Mouse (Mus musculus) thymus, postnatal 0 days (tissue): ENCODE results near the gene U2af1. TPM values are rescaled to one million over a fixed set of nuclear protein-coding genes. Genes with fewer than 3 reads are reported as not detected.
"Not testable (repeated sequence)": the region's sequence is repeated elsewhere in the genome, so short reads cannot be mapped to it uniquely, and the experiment has no call there.

Source experiments
- DNase-seq: peaks from one replicate; pipeline ENCODE4 v3.0.0-alpha.2; 2015; ENCODE audit warnings: low spot score
- polyA plus RNA-seq: library from polyadenylated mRNA; unstranded; fragments of >200 nt; fragmentation: Nextera tagmentation; extraction: Ambion mirVana; gene quantifications from 2 replicates; pipeline ENCODE4 v1.2.1, GENCODE M21; 2015

Gene U2af1
- polyA plus RNA-seq: 361 and 388 TPM in 2 replicates

DNA sequence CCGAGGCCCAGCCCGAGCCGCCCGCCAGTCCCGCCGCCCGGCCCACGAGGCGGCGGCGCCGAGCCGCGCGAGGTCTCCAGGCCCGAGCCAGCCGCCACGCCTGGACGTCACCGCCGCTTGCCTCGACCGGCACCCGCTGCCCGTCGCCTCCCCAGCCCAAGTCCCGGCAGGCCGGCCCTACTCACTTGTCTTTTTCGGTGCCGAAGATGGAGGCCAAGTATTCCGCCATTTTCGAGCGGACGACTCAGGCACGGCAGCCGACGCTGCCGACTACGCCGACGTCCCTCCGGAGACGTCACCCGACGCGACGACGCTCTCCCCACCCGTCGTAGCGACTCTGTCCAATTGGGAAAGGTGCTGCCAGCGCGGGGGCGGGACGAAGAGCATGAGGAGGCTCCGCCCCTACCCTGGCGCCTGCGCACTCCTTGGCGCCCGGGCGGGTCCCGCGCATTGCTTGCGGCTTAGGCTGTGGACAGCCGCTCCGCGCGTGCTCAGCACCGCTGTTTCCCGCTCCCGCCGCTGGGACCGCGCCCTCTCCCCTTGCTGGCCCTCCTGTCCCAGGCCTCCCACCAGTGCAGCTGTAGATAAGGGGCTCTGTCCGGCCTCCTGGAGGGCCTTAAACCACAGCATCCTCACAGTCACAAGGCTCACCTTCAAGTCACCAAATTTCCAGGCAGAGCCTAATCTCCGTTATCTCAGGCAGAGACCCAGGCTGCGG is at the start of gene U2af1:
Gene U2af1, minus strand, starts transcription at position 425 of the 718 bp plus-strand sequence.
- DNase-seq: peak; percentile 98

DNA sequence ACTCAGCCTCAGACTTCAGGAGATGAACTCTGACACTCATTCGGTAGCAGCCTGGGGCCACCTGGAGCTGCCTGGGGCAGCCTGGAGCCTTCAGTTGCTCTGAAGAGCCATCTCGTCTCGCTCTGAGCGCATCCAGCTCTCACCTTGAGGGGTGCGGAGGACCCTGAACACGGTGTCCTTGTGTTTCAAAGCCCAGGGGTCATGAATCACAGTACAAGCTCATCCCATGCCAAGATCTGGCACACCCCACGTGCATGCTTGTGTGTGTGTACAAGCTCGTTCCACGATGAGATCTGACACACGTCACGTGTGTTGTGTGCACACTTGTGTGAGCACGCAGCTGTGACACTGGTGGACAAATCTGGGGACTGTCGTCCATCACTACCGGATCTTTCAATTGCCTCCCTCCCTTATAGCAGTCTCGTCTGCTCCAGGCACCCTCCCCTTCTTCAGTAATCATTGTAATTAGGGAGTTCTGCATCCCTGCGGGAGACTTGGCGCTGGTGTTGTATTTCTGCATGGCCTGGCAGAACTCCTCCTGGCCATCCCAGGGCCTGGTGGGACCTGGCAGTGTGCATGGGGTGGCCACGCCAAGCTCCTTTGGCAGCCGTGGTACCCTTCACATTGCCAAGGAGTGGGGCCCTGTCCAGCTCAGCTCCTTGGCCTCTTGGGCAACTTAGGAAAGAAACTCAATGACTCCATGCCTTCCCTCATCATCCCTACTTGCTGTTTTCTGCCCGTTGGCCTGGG is 46.8 kb upstream of the U2af1 start:
- DNase-seq: no peak

DNA sequence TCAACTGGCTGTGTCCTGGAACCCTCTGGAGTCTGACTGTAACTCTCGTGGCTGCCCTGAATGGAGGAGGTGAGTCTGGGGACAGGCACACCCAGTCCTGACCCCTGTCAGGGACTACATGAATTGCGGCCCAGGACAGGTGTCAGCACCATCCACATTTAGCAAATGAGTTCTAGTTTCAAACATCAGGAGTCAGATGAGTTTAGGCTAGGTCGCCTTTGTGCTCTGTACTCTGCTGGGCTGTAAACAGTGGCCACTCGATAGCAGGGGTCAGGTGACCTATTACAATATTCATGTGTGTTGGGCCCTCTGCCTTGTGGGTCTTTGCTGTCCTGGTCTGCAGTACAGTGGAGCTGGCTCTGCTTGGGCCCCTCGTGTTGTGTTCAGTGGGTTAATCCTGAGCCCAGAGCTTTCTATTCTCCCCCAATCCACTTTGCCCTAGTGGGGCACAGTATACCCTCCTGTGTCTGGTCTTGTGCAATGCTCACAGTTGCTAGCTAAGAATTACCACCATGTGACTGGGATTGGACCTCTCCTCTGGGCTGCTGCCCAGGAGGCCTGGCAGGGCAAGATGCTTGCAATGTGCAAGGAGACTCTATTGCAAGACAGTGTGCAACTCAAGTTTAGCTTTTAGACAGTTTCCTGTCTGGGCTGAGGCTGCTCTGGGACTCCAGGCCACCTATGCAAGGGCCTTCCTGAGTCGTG is 44.7 kb upstream of the U2af1 start:
- no peak for DNase-seq

DNA sequence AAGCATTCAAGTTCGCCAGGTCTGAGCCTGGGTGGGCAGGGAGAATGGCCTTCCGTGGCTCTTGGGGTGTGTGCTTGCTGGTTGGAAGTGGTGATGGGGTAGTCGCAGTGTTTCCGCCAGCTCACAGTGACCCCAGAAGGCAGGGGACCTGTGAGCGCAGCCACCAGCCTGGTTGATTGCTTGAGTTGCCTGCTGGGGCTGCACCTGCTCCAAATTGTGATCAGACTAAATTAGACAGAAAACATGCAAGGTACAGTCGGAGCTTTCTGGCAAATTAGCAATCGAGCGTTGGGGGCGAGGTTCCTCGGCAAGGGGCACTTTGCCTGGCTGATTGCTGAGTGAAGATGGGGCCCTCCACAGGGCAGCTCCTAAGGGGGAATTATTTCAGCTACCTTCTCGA is 39.7 kb upstream of the U2af1 start:
- no peak for DNase-seq

DNA sequence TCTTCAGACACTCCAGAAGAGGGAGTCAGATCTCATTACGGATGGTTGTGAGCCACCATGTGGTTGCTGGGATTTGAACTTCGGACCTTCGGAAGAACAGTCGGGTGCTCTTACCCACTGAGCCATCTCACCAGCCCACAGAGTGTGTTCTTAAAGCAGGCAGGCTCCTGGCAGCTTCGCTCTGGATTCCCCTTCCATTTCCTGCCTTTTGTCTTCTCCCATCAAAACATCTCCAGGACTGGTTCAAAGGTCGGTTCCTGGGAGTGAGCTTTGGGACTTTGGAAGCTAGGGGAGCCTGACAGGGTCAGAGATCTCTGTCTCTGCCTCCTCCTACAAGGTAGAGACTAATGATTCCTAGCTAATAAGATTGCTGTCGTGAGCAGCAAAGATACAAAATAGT is 36.7 kb upstream of the U2af1 start:
- not testable (repeated sequence) for DNase-seq

DNA sequence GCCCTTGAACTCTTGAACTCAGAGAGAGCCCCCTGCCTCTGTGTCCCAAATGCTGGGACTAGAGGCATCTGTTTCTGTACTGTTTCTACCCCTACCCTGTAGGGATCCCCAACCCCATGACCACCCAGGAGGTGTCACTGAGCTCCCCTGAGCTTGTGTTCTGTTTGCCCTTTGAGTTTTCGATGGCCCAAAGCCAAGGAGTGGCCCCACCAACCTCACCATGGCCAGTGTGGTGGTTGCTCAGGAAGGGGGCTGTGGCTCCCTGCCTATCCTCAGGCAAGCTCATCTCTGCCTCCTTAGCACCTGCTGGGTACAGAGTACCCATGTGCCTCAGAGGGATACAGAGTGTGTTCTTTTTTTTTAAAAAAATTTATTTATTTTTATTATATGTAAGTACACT is 36.3 kb upstream of the U2af1 start:
- DNase-seq: no peak

DNA sequence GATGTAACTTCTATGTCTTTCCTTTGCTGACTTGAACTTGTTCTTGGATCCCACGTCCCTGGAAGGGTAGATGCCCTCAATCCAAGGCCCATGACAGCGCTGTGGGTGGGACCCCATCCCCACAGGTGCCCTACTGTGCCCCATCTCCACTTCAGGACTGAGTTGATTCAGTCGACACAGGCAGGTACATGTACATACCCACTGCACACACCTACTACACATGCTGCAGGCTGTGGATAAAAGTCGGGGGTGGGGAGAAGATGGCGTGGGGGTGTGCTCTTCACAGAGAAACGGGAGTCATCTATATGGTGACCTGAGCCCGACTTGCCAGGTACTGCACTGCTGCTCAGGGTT is 35.3 kb upstream of the U2af1 start:
- no peak for DNase-seq

DNA sequence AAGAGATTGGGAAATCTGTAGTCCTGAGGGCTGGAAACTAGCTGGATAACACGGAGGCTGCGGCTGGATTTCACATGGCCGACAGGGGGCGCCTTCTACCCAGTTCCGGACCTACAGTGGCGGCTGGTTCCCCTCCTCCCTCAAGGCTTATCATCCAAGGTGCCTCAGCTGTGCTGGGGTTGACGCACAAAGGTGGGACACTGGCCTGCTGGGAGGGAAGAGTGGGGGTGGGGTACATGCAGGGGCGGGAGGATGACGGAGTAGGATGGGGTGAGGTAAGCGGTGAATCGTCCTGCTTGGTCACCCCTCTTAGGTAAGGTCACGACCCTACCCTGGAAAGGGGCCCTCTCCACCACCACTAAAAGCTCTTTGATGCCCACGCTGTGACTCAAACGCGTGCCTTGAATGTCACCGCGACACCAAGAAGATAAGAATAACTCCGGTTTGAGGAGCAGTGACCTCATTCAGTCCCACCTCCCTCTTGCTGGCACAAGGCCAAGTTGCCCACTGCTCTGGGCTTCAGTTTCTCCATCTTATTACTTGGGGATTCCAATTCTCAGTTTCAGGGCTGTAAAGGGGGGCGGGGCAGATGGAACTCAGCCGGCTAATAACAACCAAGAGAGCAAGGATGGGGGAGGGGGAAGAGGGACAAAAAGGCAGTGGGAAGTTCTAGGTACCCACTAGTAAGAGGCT is 34.8 kb upstream of the U2af1 start:
- DNase-seq: peak; percentile 81

DNA sequence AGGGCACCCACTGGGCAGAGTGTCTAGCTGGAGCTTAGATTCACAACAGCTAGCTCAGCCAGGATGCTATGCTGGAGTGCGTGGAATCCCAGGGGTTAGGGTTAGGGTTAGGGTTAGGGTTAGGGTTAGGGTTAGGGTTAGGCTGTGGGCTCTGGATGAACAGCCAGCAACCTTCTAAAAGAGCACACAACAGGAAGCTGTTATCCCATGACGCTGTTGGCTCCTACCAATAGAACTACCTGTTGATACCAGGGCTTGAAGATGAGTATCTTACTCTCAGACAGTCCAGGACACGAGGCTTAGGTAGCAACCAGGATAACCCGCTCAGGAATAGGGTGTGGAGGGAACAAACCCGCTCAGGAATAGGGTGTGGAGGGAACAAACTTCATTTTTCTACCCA is 34.2 kb upstream of the U2af1 start:
- DNase-seq: no peak

DNA sequence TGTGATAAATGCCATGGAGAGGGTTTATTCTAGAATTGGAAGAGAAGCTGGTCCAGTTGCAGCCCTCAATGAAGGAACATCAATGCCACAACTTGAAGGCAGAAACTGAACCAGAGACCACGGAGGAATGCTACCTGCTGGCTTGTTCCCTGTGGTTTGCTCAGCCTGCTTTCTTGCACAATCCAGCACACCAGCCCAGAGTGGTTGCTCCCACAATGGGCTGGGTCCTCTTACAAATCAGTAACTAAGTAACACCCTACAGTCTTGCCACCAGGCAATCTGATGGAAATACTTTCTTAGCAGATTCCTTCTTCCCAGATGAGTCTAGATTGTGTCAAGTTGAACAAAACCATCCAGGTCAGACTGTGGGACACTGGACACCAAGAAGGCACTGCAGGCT is 30.9 kb upstream of the U2af1 start:
- DNase-seq: no peak

DNA sequence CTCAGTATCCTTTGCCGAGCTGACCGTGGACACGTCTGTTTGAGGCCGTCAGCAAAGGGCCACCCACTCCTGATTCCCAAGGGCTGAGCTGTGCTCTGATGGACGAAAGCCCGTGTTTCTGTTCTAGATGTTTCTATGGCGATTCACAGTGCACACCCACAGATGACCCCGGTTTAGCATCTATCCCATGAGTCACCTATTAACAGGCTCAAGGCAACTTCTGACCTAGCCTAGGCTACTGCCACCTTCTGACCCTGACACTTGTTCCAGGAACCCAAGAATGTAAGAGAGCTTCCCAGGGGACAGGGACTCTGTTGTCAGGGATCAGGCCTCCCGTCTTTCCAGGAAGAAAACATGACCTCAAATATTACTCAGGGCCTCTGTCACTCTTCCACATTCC is 29.4 kb upstream of the U2af1 start:
- no peak for DNase-seq

DNA sequence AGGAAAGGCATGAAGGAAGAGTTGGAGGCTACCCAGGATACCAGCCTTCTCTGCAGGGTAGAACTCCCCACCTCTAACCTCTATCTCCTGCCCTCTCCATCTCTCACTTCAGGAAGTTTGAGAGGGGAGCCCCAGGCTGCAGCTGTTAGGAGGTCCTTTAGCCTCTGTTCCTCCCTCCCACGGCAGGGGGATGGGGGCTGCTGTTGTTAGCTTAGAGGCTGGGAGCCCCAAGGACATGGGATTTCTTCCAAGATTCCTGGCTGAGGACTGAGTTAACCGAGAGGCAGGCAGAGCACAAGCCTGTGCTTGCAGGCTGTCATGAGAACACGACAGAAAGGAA is 27.5 kb upstream of the U2af1 start:
- DNase-seq: no peak

DNA sequence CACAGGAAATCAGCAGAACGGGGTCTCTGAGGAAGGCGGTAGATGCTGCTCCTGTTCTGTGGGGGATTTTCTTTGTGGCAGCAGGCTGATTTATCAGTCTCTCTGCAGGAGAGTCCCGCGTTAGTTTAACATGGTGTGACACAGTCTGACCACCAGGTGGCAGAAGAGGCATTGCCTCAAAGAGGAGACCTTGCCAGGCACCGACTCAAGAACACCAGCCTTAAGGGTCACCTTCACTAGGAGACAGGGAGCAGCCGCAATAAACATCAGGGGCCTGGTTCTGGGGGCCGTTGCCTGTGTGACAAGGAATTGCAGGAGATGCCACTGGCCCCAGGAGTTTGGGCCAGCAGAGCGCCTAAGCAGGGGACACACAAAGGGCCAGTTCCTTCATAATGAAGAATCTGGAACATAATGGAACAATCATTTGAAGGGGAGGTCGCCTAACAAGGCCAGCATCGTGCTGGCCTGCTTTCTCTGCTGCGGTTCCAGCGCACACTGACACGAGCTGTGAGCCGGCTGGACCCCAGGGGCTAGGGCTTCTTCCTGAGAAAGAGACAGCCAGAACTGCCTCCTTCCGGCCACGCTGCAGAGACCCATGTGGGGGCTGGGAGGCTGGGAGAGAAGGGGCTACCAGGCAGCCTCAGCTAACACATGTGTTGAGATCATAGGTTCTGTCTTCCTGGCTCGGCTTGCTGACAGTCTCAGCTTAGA is 27.0 kb upstream of the U2af1 start:
- DNase-seq: peak; percentile 83

DNA sequence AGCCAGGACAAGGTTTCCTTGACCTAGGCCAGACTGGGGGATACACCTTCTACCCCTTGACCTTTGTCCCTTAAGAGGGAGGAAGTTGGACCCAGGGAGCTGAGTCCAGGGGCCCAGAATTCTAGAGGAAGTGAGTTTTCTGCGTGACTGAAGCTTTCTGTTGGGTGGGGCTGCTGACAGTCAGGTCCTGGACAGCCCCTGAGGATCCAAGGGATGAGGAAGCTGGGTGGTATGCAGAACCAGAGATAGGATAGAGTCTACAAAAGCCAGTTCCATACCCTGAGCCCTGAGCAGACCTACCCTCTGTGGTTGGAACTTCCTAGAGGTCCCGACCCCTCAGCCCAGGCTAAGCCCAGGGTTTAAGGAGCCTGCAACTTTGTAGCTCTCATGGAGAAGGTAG is 21.8 kb upstream of the U2af1 start:
- no peak for DNase-seq

DNA sequence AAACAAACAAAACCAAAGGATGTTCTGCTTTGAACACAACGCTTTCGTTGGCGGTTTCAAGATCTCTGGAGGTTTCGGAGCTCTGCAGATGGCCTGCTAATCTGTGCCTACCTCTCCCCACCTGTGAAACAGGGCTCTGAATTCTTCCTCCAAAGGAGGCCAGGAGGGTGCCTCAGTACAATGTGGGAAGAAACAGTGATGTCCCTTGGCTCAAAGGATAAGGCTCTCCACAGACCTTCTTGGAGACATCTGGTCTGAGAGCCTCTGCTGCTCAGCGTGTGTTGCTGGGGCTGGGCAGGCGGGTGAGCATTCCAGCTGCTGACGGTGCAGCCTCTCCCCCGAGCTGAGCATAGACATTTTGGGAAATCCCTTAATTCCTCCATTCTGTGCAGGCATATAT is 18.8 kb upstream of the U2af1 start, which contains the start of gene Cryaa:
Gene Cryaa, plus strand, starts transcription at position 301 of the 400 bp plus-strand sequence.
- no peak for DNase-seq

DNA sequence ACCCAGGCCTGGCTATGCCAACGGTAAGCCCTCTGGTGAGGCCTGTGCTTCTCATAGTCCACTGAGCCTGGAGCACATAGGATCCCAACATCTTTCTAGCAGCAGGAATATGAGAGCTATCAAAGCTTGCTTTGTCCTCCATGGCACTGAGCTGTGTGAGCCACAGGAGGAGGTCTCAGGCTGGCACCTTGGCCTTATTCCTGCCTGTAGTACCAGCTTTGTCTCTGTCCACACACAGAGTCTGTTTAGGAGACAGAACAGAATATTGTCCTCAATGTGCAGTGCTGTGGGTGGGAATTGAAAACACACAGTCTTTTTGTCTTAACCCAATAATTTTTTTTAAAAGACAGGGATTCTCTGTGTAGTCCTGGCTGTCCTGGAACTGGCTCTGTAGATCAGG is 15.7 kb upstream of the U2af1 start:
- DNase-seq: no peak

DNA sequence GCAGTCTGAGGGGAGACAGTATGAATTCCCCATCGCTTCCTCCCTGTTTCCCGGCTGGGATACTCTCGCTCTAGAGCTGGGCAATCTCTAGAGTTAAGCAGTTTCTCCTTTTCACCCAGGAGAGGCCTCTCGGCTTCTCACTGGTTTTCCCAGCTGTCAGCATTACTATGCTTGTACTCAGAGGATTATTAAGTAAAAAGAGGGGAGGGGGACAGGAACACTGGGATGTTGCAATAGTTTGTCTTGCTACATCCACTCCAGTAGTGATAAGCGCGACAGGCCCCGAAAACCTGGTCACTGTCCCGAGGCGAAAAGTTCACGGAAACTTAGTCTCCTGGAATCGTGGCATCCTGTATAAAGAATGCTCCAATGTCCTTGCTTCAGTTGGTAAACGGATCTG is 13.6 kb upstream of the U2af1 start:
- DNase-seq: no peak

DNA sequence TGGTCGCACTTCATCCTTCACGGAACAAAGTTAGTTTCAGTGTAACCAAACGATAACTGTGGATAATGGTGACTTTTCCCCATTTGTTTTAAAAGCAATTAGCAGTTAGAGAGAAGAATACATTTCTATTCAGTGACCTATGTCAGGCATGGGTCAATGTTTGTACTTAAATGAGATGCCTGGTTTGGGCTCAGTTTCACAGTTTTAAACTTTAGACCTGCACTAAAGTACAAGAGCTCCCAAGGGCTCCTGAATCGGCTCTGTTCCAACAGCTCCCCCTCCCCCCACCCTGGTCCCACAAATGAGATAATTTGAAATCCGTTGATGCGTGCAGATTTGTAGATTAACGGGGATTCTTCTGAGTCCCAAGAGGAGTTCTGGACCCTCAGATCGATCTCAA is 13.0 kb upstream of the U2af1 start:
- DNase-seq: no peak

DNA sequence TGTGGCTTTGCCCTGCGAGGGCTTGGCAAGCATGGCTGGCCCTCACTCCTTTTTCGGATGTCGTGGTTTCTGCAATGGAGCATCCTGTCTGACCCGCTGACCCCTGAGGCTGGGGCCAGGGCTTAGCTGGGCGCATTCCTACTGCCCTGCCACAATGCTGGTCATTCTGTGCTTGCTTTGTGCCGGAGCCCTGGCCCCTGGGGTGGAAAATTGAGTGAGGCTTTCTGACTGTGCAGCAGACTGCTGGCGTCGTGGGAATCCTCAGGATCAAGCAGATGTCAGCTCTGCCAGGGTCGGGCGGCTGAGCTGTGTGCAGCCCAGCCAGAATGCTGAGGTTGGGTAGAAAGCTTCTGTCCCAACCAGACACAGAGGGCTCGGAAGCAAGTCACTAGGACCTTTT is 11.5 kb upstream of the U2af1 start:
- DNase-seq: no peak

DNA sequence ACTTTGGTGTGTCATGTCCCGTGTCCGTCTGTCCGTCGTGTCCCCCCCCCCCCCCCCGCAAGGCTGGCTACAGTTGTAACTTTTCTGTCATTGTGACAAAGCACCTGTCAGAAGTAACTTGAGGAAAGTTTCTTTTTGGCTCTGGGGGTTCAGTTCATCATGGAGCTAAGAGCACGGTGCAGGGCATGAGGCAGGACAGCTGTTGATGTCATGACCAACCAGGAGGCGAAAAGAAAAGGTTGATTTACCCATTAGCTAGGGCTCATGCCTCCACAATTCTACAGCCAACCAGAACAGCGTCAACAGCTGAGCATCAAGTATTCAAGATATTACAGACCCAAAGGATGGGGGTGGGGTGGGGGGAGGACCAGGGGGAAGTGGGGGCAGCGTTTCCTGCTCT is 9.6 kb upstream of the U2af1 start:
- DNase-seq: no peak

DNA sequence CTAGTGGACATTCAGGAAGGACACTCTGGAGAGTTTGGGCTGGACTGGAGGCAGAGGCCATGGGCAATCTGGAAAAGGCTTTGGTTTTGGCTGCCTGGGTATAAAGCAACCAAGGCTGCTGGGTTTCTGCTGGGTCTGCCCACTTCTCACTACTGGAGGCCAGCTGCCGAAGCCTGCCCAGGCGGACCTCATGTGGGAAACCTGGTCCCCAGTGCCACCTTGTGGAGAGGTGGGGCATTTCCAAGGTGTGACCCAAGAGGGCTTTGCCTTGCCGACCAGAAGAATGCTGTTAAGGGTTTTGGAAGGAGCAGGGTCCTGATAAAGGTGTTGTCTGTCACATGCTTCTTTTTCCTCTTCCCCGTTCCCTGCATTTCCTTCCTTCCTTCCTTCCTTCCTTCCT is 6.1 kb upstream of the U2af1 start:
- DNase-seq: peak; percentile 84
